Mouse (Mus musculus) bone marrow macrophage, adult 2 months (primary cell): ENCODE measurements around the gene Pcdh9.

ENCODE experiments used
- CTCF ChIP-seq: IDR thresholded peaks from 2 replicates; pipeline ENCODE4 v1.5.1; 2012; ENCODE audit warnings: low read depth, mild to moderate bottlenecking, low read length, moderate library complexity
- POLR2A ChIP-seq: IDR thresholded peaks from 2 replicates; pipeline ENCODE4 v1.6.1; 2012; ENCODE audit warnings: mild to moderate bottlenecking, low read depth, low read length, borderline replicate concordance

DNA sequence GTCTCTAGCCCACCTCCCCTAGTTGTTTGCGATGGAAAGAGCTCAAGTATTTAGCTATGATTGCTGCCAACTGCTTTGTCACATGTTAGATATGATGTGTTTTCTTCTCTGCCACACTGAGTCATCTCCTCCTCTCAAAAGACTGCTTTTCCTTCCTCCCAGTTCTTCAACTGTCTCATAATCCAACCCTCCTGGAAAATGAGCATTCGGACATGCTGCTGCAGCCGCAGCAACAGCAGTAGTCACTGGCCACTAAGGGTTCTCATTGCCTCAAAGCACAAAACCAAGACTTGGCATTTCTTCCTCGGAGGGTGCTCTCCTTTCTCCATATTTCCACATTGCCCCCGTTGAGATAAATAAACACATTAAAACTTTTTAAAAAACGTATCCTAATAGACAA, 1.2 kb downstream of the Pcdh9 start:
- no peak for TF ChIP-seq POLR2A
- no peak for TF ChIP-seq CTCF
